Mouse (Mus musculus) embryonic stem cell, embryonic (primary cell): ENCODE measurements around the gene 2210016L21Rik.

ENCODE experiments used
- CTCF ChIA-PET, 4 experiments: fragments of 300-600 bp in 2 of 4; fragments of 350-600 bp in 2 of 4; sonication (Branson Sonifier 250); formaldehyde crosslinking; loops; one replicate each; lab custom pipeline; 2022; ENCODE audit warnings: inconsistent platforms in 2 of 4; lab: Charles Lee
- POLR2A ChIA-PET, 4 experiments: fragments of 300-600 bp in 2 of 4; fragments of 350-600 bp in 2 of 4; sonication (Branson Sonifier 250); formaldehyde crosslinking; loops; one replicate each; lab custom pipeline; 2022; ENCODE audit warnings: antibody characterized with exemption in 4 of 4, inconsistent platforms in 1 of 4; lab: Charles Lee

The 2210016L21Rik gene

GRCm38 (mm10) chr5:114926153-114926684, 15.7 kb upstream of the 2210016L21Rik start:
- CTCF ChIA-PET: no interaction called here

DNA sequence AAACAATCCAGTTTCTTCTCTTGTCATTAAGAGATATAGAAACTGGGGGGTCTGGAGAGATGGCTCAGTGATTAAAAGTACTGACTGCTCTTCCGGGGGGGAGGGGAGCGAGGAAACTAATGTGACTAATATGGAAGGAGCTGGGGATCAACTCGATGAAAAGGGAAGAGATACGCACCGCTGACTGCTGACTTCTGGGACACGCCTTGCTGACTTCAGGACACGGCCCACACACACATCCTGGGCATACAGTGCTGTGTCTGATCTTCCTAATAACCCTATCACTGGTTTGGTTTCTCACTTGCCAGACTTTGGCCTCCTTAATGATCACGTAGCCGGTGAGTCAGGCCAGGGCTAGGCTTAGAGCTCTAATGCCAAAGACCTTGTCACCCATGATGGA, 15.2 kb upstream of the 2210016L21Rik start:
- ChIA-PET CTCF (no interaction called here), POLR2A (interaction anchor here in 3 of 4 experiments (0.6 to 1.0 kb wide), 4 partner anchors 16 to 278 kb away, joined by 3 to 4 read pairs (median 3); partner anchors contain the start of gene 2210016L21Rik (in 1 of the 3))

More at GRCm38 (mm10) chr5:114926153-114926684, 15.7 kb upstream of the 2210016L21Rik start:
- POLR2A ChIA-PET: interaction anchor here (0.6 to 1.0 kb wide), 5 partner anchors 16 to 354 kb away, joined by 3 to 4 read pairs (median 3); partner anchors contain the start of gene 2210016L21Rik (in 1 of the 4)

DNA sequence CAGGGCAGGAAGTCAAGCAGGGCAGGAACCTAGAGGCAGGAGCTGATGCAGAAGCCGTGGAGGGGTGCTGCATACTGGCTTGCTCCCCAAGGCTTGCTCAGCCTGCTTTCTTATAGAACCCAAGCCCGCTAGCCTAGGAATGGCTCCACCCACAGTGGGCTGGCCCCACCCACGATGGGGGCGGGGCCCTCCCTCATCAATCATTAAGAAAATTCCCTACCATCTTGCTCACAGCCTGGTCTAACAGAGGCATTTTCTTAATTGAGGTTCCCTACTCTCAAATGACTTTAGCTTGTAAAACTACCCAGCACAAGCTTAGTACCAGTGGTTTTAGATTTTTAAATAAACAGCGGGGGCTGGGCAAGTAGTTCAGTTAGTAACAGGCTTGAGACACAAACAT, 10.3 kb upstream of the 2210016L21Rik start:
- POLR2A ChIA-PET: interaction anchor here in 3 of 4 experiments (0.6 to 2.3 kb wide), 18 partner anchors 8 to 141 kb away, joined by 3 to 15 read pairs (median 3); partner anchors contain the start of genes 2210016L21Rik (in 2 of the 3), Oasl1 (in 2 of the 3) and Hnf1a (in 1 of the 3)
- CTCF ChIA-PET: interaction anchor here in 3 of 4 experiments (0.6 to 1.8 kb wide), 6 partner anchors 10 to 327 kb away, joined by 3 to 5 read pairs (median 4); partner anchors contain the start of gene 2210016L21Rik (in 2 of the 3)

- ChIA-PET CTCF (interaction anchor here in 1 of 4 experiments (1.8 kb wide), 1 partner anchor 9 kb away, joined by 5 read pairs; the partner anchor contains the start of gene 2210016L21Rik), POLR2A (interaction anchor here in 1 of 4 experiments (0.5 kb wide), 1 partner anchor 11 kb away, joined by 3 read pairs; no protein-coding TSS in a partner anchor)
Observed at GRCm38 (mm10) chr5:114933206-114933605, 8.8 kb upstream of the 2210016L21Rik start.

DNA sequence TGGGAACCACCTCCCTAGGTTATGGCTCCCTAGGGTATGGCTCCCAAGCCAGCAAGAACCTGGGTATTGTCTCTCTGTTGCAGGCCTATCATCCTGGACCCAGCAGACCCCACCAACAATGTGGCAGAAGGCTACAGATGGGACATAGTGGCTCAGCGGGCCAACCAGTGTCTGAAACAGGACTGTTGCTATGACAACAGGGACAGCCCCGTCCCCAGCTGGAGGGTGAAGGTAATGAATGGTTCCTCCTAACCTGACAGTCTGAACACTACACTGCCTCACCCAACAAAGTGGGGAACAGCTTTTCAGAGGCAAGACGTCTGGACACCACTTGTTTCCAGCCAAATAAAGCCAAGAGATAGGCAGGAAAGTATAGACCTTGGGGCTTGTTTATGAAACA, 6.1 kb upstream of the 2210016L21Rik start:
- POLR2A ChIA-PET: interaction anchor here in 3 of 4 experiments (0.6 to 2.3 kb wide), 4 partner anchors 8 to 203 kb away, joined by 3 to 6 read pairs (median 4); no protein-coding TSS in a partner anchor
- CTCF ChIA-PET: interaction anchor here in 3 of 4 experiments (0.5 to 0.7 kb wide), 3 partner anchors 45 to 457 kb away, joined by 3 to 7 read pairs (median 3); no protein-coding TSS in a partner anchor

DNA sequence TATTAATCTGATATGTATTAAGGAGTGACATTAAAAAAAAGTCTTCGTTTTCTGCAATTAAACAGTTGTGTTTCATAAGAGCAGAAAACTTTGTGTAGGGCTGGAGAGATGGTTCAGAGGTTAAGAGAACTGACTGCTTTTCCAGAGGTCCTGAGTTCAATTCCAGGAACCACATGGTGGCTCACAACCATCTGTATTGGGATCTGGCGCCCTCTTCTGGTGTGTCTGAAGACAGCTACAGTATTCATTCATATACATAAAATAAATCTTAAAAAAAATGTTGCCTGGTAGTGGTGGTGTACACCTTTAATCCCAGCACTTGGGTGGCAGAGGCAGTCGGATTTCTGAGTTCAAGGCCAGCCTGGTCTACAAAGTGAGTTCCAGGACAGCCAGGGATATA, 820 bp upstream of the 2210016L21Rik start:
- CTCF ChIA-PET: interaction anchor here (0.6 to 1.4 kb wide), 12 partner anchors 9 to 703 kb away, joined by 3 to 5 read pairs (median 4); no protein-coding TSS in a partner anchor

GRCm38 (mm10) chr5:114942766-114943130, 790 bp downstream of the 2210016L21Rik start:
- ChIA-PET CTCF (interaction anchor here in 3 of 4 experiments (0.6 to 1.4 kb wide), 6 partner anchors 10 to 257 kb away, joined by 3 to 11 read pairs (median 4); no protein-coding TSS in a partner anchor), POLR2A (interaction anchor here in 3 of 4 experiments (0.6 to 2.9 kb wide), 18 partner anchors 8 to 548 kb away, joined by 3 to 15 read pairs (median 4); no protein-coding TSS in a partner anchor)

More for the DNA sequence above, 820 bp upstream of the 2210016L21Rik start:
- POLR2A ChIA-PET: interaction anchor here in 3 of 4 experiments (0.7 to 2.9 kb wide), 11 partner anchors 9 to 497 kb away, joined by 3 to 15 read pairs (median 4); partner anchors contain the start of genes Mmab (in 1 of the 3), Mvk (in 1 of the 3) and Oasl1 (in 1 of the 3)

- POLR2A ChIA-PET: interaction anchor here in 2 of 4 experiments (1.2 to 1.4 kb wide), 2 partner anchors 9 to 173 kb away, joined by 3 to 5 read pairs; no protein-coding TSS in a partner anchor
- CTCF ChIA-PET: no interaction called here
Observed at GRCm38 (mm10) chr5:114945072-114945471, 3.1 kb downstream of the 2210016L21Rik start.

- POLR2A ChIA-PET: interaction anchor here in 2 of 4 experiments (0.6 to 1.1 kb wide), 3 partner anchors 11 to 182 kb away, joined by 3 to 4 read pairs (median 3); no protein-coding TSS in a partner anchor
- CTCF ChIA-PET: interaction anchor here in 1 of 4 experiments (0.5 kb wide), 1 partner anchor 252 kb away, joined by 4 read pairs; no protein-coding TSS in a partner anchor
Observed at GRCm38 (mm10) chr5:114948891-114949290, 6.9 kb downstream of the 2210016L21Rik start.

DNA sequence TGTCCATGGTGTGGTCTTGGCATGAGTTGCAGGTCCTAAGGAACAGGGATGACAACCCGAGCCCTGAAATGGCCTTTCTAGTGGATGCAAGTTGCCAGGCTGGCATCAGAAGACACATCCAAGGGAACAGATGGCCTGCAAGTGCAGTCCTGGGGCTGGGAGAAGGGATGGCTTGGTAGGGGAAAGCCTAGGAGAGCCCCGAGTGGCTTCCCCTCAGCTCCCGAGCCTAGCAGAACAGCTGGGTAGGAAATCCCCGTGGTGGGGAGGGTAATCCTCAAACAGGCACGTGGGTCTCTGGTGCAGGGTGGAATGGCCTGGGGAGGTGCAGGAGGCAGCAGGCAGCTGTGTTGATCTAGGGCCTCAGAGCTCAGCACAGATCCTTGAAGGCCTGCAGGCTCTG, 7.4 kb downstream of the 2210016L21Rik start:
- CTCF ChIA-PET: no interaction called here
- POLR2A ChIA-PET: interaction anchor here in 2 of 4 experiments (0.5 to 1.1 kb wide), 7 partner anchors 10 to 231 kb away, joined by 3 to 6 read pairs (median 3); no protein-coding TSS in a partner anchor

GRCm38 (mm10) chr5:114949812-114950211, 7.9 kb downstream of the 2210016L21Rik start:
- ChIA-PET POLR2A (interaction anchor here in 3 of 4 experiments (0.5 to 2.3 kb wide), 8 partner anchors 8 to 231 kb away, joined by 3 to 13 read pairs (median 3); partner anchors contain the start of gene 2210016L21Rik (in 1 of the 3)), CTCF (interaction anchor here in 1 of 4 experiments (0.6 kb wide), 1 partner anchor 125 kb away, joined by 4 read pairs; no protein-coding TSS in a partner anchor)

DNA sequence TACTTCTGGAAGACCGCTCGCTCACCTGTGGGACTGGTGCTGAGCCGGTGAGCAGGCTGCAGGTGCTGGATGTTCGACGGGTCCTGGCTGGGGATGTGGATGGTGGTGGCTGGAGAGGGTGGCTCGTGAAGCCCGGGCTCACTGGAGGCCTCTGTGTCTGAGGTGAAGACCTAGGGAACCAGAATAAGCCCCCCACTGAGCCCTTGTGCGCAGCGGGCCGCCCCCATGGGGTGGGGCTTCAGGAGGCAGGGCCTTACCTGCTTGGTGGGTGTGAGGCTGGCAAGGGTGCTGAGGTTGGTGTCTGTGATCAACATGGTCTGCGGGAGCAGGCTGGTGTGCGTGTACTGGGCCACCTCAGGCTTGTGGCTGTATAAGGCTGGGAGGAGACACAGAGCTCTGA, 8.7 kb downstream of the 2210016L21Rik start:
- POLR2A ChIA-PET: interaction anchor here in 1 of 4 experiments (2.3 kb wide), 1 partner anchor 9 kb away, joined by 13 read pairs; the partner anchor contains the start of gene 2210016L21Rik
- CTCF ChIA-PET: interaction anchor here in 2 of 4 experiments (0.5 to 0.6 kb wide), 2 partner anchors 126 to 312 kb away, joined by 4 to 9 read pairs; no protein-coding TSS in a partner anchor

- CTCF ChIA-PET: no interaction called here
- POLR2A ChIA-PET: interaction anchor here in 1 of 4 experiments (2.3 kb wide), 1 partner anchor 10 kb away, joined by 13 read pairs; the partner anchor contains the start of gene 2210016L21Rik
Observed at GRCm38 (mm10) chr5:114951279-114951880, 9.4 kb downstream of the 2210016L21Rik start.

DNA sequence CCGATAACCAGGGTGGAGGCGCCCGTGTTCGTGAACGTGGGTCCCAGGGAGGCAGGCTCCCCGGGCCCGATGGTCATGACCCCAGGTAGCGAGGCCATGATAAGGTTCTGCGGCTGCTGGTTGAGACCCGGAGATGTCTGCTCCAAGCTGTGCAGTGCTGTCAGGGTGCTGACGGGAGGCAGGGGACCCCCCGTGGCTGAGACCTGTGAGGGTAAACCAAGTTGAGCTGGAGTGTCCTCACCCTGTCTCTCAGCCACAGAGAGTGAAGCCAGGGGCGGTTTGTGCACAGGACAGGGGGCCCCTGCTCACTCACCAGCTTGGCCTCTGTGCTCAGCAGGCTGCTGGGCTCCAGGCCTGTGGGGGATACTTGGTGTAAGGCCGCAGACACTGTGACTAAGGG, 11.4 kb downstream of the 2210016L21Rik start:
- ChIA-PET CTCF (interaction anchor here in 3 of 4 experiments (0.7 to 1.3 kb wide), 3 partner anchors 10 to 154 kb away, joined by 3 to 5 read pairs (median 3); no protein-coding TSS in a partner anchor), POLR2A (interaction anchor here in 2 of 4 experiments (0.7 to 2.0 kb wide), 8 partner anchors 9 to 100 kb away, joined by 3 to 11 read pairs (median 4); partner anchors contain the start of gene 2210016L21Rik (in 1 of the 2))

DNA sequence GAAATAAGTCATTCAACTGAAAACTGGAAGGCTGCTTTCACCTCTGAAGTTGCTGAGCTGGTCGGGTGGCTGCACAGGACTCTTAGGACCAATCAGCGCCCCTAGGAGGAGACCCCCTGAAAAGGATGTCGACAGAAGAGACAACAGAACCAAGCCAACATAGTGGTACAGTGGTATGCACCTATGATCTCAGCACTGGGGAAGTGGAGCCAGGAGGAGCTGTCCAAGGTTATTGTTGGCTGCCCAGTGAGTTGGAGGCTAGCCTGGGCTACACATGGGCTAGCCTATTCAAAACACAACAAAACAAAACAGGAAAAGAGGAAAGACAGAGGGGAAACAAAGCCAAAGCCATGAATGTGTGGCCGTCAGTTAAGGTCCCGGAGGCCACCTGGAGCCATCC, 16.1 kb downstream of the 2210016L21Rik start:
- CTCF ChIA-PET: interaction anchor here in 1 of 4 experiments (0.6 kb wide), 2 partner anchors 17 to 162 kb away, joined by 5 to 20 read pairs; no protein-coding TSS in a partner anchor
- POLR2A ChIA-PET: interaction anchor here in 2 of 4 experiments (0.5 to 0.6 kb wide), 3 partner anchors 12 to 98 kb away, joined by 3 to 4 read pairs (median 3); partner anchors contain the start of gene Hnf1a (in 1 of the 2)

- ChIA-PET CTCF (no interaction called here), POLR2A (interaction anchor here in 1 of 4 experiments (0.9 to 3.0 kb wide), 3 partner anchors 9 to 127 kb away, joined by 3 to 11 read pairs (median 4); no protein-coding TSS in a partner anchor)
Observed at GRCm38 (mm10) chr5:114961590-114962360, 19.8 kb downstream of the 2210016L21Rik start.
